Mouse (Mus musculus) liver, embryonic 14.5 days (tissue): ENCODE measurements around the gene Hpcal1. TPM values are rescaled to one million over a fixed set of nuclear protein-coding genes. Genes with fewer than 3 reads are reported as not detected.

Experiments
- ATAC-seq: fragments of 200-750 bp; cut with Nextera tagmentation; 2 replicates; pipeline ENCODE4 v1.8.0; 2017; ENCODE audit warnings: moderate number of reproducible peaks, mild to moderate bottlenecking, moderate library complexity; ENCODE audit not compliant: insufficient read depth
- DNase-seq, 3 experiments: peaks; one replicate each; pipeline ENCODE4 v3.0.0-alpha.2; 2012 to 2013; ENCODE audit warnings: low read depth in 3 of 3, low spot score in 3 of 3
- H3K27ac ChIP-seq: fragments of 300-500 bp; sonication (generic); 2 replicates; pipeline ENCODE4 v1.5.1; 2014; ENCODE audit warnings: moderate library complexity, mild to moderate bottlenecking, control low read depth, inconsistent platforms
- H3K27me3 ChIP-seq: fragments of 300-500 bp; sonication (generic); 2 replicates; pipeline ENCODE4 v1.6.1; 2014; ENCODE audit warnings: mild to moderate bottlenecking, low read length, moderate library complexity; ENCODE audit not compliant: control insufficient read depth, insufficient read depth
- H3K36me3 ChIP-seq: fragments of 300-500 bp; sonication (generic); replicated peaks from 2 replicates; pipeline ENCODE4 v1.6.1; 2014; ENCODE audit warnings: low read depth; ENCODE audit not compliant: control insufficient read depth, insufficient read depth
- H3K4me1 ChIP-seq, 2 experiments: fragments of 200-500 bp in 1 of 2; fragments of 300-500 bp in 1 of 2; sonication (generic) in 1 of 2; replicated peaks; 2 replicates each; pipeline ENCODE4 v1.6.1; 2012 to 2014; ENCODE audit warnings: antibody characterized with exemption in 1 of 2, inconsistent platforms in 1 of 2, low read length in 1 of 2; ENCODE audit not compliant: control insufficient read depth in 2 of 2, insufficient read depth in 2 of 2
- H3K4me2 ChIP-seq: fragments of 300-500 bp; sonication (generic); 2 replicates; pipeline ENCODE4 v1.6.1; 2014; ENCODE audit warnings: low read depth, mild to moderate bottlenecking, control low read depth, moderate library complexity
- H3K4me3 ChIP-seq, 2 experiments: fragments of 200-500 bp in 1 of 2; fragments of 300-500 bp in 1 of 2; sonication (generic) in 1 of 2; 2 replicates each; pipeline ENCODE4 v1.5.1; 2012 to 2014; ENCODE audit warnings: low read depth in 2 of 2, low read length in 2 of 2, mild to moderate bottlenecking in 2 of 2, control low read depth in 1 of 2, inconsistent platforms in 1 of 2, moderate library complexity in 1 of 2; ENCODE audit not compliant: insufficient read depth in 1 of 2
- H3K9ac ChIP-seq: fragments of 300-500 bp; sonication (generic); replicated peaks from 2 replicates; pipeline ENCODE4 v1.6.1; 2014; ENCODE audit warnings: mild to moderate bottlenecking, control low read depth, moderate library complexity
- H3K9me3 ChIP-seq: fragments of 300-500 bp; sonication (generic); 2 replicates; pipeline ENCODE4 v1.6.1; 2016; ENCODE audit warnings: low read length, mixed read lengths; ENCODE audit not compliant: control insufficient read depth
- CTCF ChIP-seq: IDR thresholded peaks from 2 replicates; pipeline ENCODE4 v1.5.1; 2016; ENCODE audit warnings: antibody characterized with exemption, low read depth, control low read depth
- EP300 ChIP-seq: IDR thresholded peaks from 2 replicates; pipeline ENCODE4 v1.6.1; 2016; ENCODE audit warnings: antibody characterized with exemption, low read depth
- WGBS: fragments of 180-500 bp; shearing (Covaris S2); extraction: QIAGEN DNeasy Blood & Tissue Kit; methylation state at CpG from one replicate; pipeline ENCODE4 v1.1.7; 2014; ENCODE audit not compliant: insufficient replicate concordance; 5-methylcytosine and 5-hydroxymethylcytosine counted together
- polyA plus RNA-seq, 2 experiments: library from polyadenylated mRNA; depleted of rRNA in 1 of 2; stranded (reverse) in 1 of 2; unstranded in 1 of 2; fragments of >200 nt; fragmentation: Nextera tagmentation in 1 of 2; extraction: Ambion mirVana in 1 of 2; gene quantifications; 2 replicates each; pipeline versions ENCODE4 v1.2.1 to v1.2.3; 2012 to 2014

Hpcal1 gene
- polyA plus RNA-seq, 2 experiments, result 13.6 to 16.6 TPM

DNA sequence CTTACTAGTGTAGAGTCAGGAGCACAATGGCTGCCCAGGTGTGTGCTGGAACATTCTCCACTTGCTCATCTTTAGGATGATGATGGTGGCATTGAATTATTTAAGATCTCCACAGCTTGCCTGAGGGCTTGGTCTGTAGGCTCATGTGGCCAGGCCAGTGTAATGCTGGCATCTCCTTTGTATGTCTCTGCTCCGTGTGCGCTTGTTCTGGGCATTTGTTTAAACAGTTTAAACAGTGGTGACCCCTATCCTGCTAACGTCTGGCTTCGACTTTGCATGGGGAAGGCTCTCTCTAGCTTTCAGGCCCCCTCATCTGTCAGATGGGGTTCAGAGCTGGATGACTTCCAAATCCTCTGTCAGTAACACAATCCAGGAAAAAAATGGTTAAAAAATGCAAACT lies 8.3 kb downstream of the Hpcal1 start:
- Histone ChIP-seq H3K4me2 (no peak overlapping the region), H3K4me1 (peaks cover 0 to 27% of the 10 kb centered on the region in 2 experiments; a peak in 2 of 4 replicates), H3K9me3 (no peaks in the 10 kb centered on the region), H3K36me3 (no peaks in the 10 kb centered on the region), H3K27me3 (no peaks in the 10 kb centered on the region), H3K4me3 (no peak overlapping the region), H3K9ac (no peak overlapping the region), H3K27ac (no peak overlapping the region)
- no peak for TF ChIP-seq CTCF
- no peak for TF ChIP-seq EP300
- WGBS, result 46% methylated on average over 4 of the region's 4 CpGs
- ATAC-seq (no peak), DNase-seq (no peak)

DNA sequence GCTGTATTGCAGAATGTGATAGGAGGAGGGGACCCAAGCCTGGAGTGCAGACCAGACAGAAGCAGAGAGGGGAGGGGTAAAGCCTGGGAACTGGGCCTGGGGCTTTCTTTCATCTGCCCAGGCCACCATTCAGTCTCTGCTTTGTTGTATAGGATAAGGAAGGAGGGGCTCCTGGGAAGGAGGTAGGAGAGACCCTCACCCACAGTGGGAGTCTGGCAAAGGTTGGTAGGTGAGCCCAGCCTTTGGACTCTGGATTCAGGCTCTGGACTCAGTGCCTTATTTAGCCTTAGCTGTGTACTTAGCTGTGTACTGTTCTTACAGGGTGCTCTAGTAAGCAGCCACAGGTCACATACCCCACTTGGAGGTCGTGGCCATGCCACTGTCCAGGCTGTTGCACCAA lies 8.8 kb downstream of the Hpcal1 start:
- ATAC-seq (peak; percentile 43), DNase-seq (no peak)
- Histone ChIP-seq H3K4me2 (no peak overlapping the region), H3K9ac (no peak overlapping the region), H3K4me1 (peaks cover 0 to 29% of the 10 kb centered on the region in 2 experiments; a peak in 2 of 4 replicates), H3K36me3 (no peaks in the 10 kb centered on the region), H3K27ac (no peak overlapping the region), H3K9me3 (no peaks in the 10 kb centered on the region), H3K4me3 (no peak overlapping the region), H3K27me3 (no peaks in the 10 kb centered on the region)
- TF ChIP-seq CTCF (no peak), EP300 (no peak)
- WGBS, result 50% methylated on average over 1 of the region's 1 CpGs

DNA sequence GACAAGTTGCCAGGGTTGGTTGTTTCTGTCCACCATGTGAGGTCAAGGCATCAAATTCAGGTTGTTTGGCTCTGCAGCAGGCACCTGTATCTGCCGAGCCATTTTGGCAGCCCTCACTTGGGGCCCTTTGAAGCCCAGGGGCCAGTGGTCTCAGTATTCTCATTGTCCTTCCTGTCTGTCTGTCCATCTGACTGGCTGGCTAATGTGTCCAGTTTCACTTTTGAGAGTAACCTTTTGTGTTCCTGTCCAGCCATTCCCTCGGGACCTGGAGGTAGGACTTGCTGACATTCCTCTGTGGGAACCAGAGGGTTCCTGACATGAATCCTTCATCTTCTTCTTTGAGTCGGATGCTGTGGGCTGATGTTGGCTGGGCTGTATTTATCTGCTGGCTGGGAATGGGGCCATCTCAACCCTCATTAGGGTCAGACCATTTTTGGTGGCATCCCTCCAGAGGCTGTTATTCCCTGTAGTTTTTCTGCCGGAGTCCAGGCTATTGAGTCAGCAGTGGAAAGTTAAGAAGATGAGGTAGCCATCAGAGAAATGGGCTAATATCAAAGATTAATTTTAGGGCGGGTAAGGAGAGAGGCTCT lies 10.6 kb downstream of the Hpcal1 start:
- DNase-seq, result no peak
- ATAC-seq, result no peak
- Histone ChIP-seq H3K9me3 (no peaks in the 10 kb centered on the region), H3K9ac (no peak overlapping the region), H3K4me3 (no peak overlapping the region), H3K36me3 (no peaks in the 10 kb centered on the region), H3K27me3 (no peaks in the 10 kb centered on the region), H3K4me1 (peaks cover 0 to 26% of the 10 kb centered on the region in 2 experiments; a peak in 2 of 4 replicates), H3K27ac (no peak overlapping the region), H3K4me2 (no peak overlapping the region)
- TF ChIP-seq CTCF, result no peak
- no peak for TF ChIP-seq EP300
- 48% methylated on average over 5 of the region's 5 CpGs for WGBS

DNA sequence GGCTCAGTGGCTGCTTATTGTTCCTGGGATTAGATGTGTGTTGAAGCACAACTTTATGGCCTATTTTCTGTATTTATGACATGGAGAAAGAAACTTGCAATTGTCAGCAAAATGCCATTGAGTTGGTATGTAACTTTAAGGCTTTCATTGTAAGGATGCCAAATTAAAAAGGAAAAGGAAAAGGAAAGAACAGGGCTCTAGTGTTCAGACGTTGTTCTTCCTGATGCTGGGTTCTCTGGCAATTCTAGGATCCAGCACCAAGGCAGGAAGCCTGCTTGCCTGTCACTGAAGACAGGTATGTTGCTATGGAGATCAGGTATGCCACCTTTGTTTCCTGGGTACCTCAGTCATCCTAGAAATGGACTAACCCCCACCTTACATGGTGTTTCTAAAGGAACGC lies 11.1 kb downstream of the Hpcal1 start:
- no peak for ATAC-seq
- H3K27ac ChIP-seq, result no peak overlapping the region
- DNase-seq, result no peak
- no peaks in the 10 kb centered on the region for H3K27me3 ChIP-seq
- 46% methylated on average over 2 of the region's 2 CpGs for WGBS
- H3K4me2 ChIP-seq, result no peak overlapping the region
- H3K9me3 ChIP-seq, result no peaks in the 10 kb centered on the region
- peaks cover 0 to 26% of the 10 kb centered on the region in 2 experiments; a peak in 2 of 4 replicates for H3K4me1 ChIP-seq
- TF ChIP-seq EP300, result no peak
- TF ChIP-seq CTCF, result no peak
- H3K9ac ChIP-seq, result no peak overlapping the region
- no peaks in the 10 kb centered on the region for H3K36me3 ChIP-seq
- H3K4me3 ChIP-seq, result no peak overlapping the region

DNA sequence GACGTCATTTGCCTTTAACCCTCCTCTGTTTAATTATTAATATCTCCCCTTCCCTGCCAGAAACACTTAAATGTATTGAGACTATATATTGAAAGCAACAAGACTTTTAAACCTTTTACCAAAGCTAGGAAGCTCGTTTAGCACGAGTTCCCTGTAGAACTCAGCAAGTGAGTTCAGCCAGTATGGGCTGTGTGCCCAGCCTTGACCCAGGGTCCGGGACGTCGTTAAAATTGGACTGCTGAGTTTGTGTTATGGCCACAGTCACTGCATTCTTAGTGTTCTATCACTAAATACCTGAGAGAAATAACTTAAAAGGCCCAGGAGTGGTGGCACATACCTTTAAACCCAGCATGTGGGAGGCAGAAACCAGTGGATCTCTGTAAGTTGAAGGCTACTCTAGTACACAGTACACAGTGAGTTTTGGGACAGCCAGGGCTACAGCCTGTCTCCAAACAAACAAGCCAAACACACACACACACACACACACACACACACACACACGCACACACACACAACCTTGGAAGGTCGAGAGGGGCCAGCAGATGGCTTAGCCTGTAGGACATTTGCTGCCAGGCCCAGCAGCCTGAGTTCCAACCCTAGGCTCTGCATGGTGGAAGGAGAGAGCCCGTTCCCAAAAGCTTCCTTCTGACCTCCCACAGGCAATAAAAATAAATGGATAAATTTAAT lies 11.7 kb downstream of the Hpcal1 start:
- H3K27ac ChIP-seq, result no peak overlapping the region
- H3K9me3 ChIP-seq, result no peaks in the 10 kb centered on the region
- no peak overlapping the region for H3K4me3 ChIP-seq
- H3K4me1 ChIP-seq, result peaks cover 0 to 26% of the 10 kb centered on the region in 2 experiments; a peak in 2 of 4 replicates
- H3K36me3 ChIP-seq, result no peaks in the 10 kb centered on the region
- ATAC-seq (peak; percentile 47; the same call in 1 of the 2 replicates), DNase-seq (no peak)
- no peak overlapping the region for H3K9ac ChIP-seq
- no peaks in the 10 kb centered on the region for H3K27me3 ChIP-seq
- no peak overlapping the region for H3K4me2 ChIP-seq
- WGBS, result 56% methylated on average over 9 of the region's 9 CpGs
- TF ChIP-seq CTCF (no peak), EP300 (no peak)
